Mouse (Mus musculus) central nervous system, embryonic 11.5 days (tissue): Measurements from ENCODE around the gene Unc119b. TPM values are rescaled to one million over a fixed set of nuclear protein-coding genes. Genes with fewer than 3 reads are reported as not detected.

Experiments used
- polyA plus RNA-seq: library from polyadenylated mRNA; depleted of rRNA; stranded (reverse); fragments of >200 nt; gene quantifications from 2 replicates; pipeline ENCODE4 v1.2.3, GENCODE M21; 2012; rRNA removed

The Unc119b gene
- 57.8 and 68.3 TPM in 2 replicates for polyA plus RNA-seq

DNA sequence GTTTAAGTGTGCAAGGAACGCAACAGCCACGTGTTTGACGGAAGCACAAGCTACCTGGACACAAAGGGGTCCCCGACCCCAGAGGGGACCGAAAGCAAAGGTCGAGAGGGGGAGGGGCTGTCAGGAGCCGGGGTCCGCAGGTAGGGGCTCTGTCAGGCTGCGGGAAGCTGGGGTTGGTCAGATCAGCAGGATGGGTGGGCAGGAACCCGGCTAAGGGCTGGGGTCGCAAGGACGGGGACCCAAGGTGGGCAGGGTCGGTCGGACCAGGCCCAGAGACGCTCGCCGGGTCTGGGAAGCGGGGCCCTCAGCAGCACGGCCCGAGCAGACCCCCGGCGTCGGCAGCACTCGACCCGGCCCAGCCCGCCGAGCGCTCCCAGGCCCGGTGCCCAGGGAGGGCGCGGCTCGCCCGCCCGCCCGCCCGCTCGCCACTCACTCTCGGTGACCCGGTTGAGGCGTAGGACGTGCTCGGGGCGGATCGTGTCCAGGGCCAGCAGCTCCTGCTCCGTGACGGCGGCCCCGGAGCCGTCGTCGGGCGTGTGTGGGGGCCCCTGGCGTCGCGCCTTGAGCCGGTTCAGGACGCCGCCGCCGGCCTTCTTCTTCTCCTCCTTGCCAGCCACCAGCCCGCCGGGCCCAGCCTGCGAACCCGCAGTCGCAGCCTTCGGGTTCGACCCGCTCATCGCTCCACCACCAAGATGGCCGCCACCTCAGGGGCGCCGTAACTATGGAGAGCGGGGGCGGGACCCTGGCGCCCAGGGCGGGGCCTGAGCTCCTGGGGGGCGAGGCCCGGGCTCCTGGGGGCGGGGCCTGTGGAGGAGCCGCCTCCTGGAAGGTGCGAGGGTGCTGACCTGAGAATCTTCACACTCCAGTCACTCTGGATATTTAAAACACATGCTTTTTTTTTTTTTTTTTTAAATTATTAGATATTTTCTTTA lies at the start of gene Unc119b:
TSS of gene Unc119b (minus strand) at position 742 of the 932 bp plus-strand sequence.

DNA sequence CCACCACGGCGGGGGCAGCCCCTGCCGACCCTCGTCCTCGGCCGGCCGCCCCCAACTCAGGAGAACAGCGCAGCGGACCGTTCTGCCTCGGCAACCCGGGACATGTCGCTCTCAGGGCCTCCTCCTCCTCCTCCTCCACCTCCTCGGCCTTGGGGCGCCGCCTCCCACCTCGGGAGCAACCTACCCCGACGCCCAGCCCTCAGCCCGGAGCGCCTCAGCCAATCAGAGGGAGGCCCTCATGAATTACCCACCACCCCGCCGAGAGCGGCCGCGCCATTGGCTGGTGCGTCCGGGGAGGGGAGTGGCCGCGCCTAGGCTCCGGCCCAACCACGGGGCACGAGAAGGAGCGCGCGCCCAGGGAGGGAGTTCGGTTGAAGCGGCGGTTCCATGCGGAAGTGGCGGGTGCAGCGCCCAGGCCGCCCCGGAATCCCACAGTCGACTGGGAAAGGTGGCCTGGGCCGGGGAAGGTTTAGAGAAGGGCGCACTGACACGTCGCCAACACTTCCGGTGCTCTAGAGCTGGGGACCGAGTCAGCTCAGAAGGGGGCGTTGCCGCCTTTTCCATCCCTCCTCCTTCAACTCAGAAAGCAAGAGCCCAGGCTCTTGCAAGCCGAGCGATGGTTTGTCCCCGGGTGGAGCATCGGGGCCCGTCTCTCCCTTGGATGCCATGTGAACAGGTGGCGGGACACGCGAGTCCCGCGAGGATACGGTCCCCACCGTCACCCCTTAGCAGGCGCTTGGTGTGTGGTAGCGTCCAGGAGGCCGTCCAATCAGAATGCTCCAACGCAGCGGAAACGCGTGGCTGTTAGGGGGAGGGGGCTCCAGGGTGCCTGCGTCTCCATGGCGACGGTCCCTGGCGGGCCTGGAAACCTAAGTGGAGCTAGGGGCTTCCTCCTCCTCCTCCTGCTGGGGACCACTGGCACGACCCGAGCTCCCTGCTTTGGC lies 23.5 kb upstream of the Unc119b start, which contains the start of gene Mlec:
TSS of gene Mlec (minus strand) at position 140 of the 944 bp plus-strand sequence.

DNA sequence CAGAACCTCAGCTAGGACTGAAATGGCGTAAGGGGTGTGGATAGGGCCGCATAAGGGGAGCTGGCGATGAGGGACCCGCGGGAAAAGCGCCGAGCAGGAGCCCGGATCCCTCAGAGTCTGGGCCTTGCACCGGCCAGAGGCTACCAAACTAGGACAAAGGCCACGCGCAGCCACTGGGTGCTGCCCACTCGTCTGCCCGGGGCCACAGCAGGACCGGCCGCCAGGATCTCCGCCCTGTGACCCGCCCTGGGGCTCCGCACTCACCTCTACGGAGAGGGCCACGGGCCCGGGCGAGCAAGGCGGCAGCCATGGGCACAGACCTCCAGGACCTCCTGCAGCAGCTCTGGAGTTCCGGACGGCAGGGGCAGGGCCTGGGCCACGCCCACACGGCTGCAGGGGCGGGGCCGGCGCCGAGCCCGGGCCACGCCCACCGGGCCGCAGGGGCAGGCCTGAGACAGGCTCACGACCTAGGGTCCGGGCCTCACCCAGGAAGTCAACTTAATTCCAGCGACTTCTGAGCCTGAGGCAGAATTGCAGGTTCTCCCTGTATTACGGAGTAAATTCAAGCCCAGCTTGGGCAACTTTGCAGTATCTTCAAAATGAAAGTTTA lies 15.7 kb downstream of the Unc119b start, which contains the start of gene Acads:
TSS of gene Acads (minus strand) at position 386 of the 610 bp plus-strand sequence.

DNA sequence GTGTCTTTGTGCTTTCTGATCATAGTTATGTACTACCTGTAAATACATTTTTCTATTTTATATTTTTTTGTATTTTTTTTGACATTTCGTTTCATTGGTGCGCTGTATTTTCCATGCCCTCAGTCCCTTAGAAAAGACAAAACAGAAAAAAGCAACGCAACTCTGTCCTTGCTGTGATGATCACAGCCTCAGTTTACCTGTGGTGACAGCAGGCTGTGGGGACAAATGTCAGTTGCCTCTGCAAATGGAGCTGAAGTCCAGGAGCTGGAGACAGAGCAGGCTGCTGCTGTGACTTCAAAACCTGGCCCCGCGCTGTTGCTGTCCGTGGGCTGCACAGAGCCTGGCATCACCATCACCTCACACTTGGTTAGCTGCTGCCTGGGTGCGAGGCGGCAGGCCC lies 36.6 kb downstream of the Unc119b start, which contains the start of gene Gm10401:
TSS of gene Gm10401 (minus strand) at position 101 of the 400 bp plus-strand sequence.

Other genes starting within 250 kb of the Unc119b start
- 1.6 and 1.9 TPM in 2 replicates for gene Oasl2, start 238.0 kb downstream of the Unc119b start, polyA plus RNA-seq
- gene Oasl1, start 211.7 kb downstream of the Unc119b start, polyA plus RNA-seq = 0.12 and 0.35 TPM in 2 replicates
- gene 2210016L21Rik, start 192.8 kb downstream of the Unc119b start, polyA plus RNA-seq = 36.8 and 52.9 TPM in 2 replicates
- 0.10 and 0.17 TPM in 2 replicates for gene Hnf1a, start 163.9 kb downstream of the Unc119b start, polyA plus RNA-seq
- 50.8 and 81.5 TPM in 2 replicates for gene Sppl3, start 123.8 kb downstream of the Unc119b start, polyA plus RNA-seq
- 0.62 TPM in 1 of 2 replicates, not detected in the other for gene Gm10401, start 36.7 kb downstream of the Unc119b start, polyA plus RNA-seq
- 35.8 and 47.9 TPM in 2 replicates for gene Acads, start 15.6 kb downstream of the Unc119b start, polyA plus RNA-seq
- gene Mlec, start 23.2 kb upstream of the Unc119b start, polyA plus RNA-seq = 140 and 222 TPM in 2 replicates
- 10.5 and 12.7 TPM in 2 replicates for gene Cabp1, start 59.4 kb upstream of the Unc119b start, polyA plus RNA-seq
- 50.2 and 81.4 TPM in 2 replicates for gene Pop5, start 100.9 kb upstream of the Unc119b start, polyA plus RNA-seq
- 162 and 230 TPM in 2 replicates for gene Rnf10, start 137.9 kb upstream of the Unc119b start, polyA plus RNA-seq
- 21.4 and 25.2 TPM in 2 replicates for gene Coq5, start 144.7 kb upstream of the Unc119b start, polyA plus RNA-seq
- gene Dynll1, start 166.0 kb upstream of the Unc119b start, polyA plus RNA-seq = 765 and 1,078 TPM in 2 replicates
- gene Srsf9, start 192.2 kb upstream of the Unc119b start, polyA plus RNA-seq = 179 and 226 TPM in 2 replicates
- 21.5 and 27.9 TPM in 2 replicates for gene Gatc, start 206.2 kb upstream of the Unc119b start, polyA plus RNA-seq
- 31.4 and 31.6 TPM in 2 replicates for gene Triap1, start 206.2 kb upstream of the Unc119b start, polyA plus RNA-seq
- gene Cox6a1, start 214.0 kb upstream of the Unc119b start, polyA plus RNA-seq = 811 and 1,449 TPM in 2 replicates